19 mouse cellular contexts compared by ENCODE assay signal in genomic region chr8:91371995-91372394, GRCm38 (mm10). TPM values are rescaled to one million over a fixed set of nuclear protein-coding genes. Genes with fewer than 3 reads are reported as not detected.
A peak's percentile ranks its signal among the peaks of the same experiment; 100 is the strongest.
DNase-seq lines count a peak whose midpoint lies in the region; ATAC-seq and TF ChIP-seq lines count a peak whose summit lies in the region.
"Had no signal": no experiment of that assay in that cellular context is flagged by ENCODE, and none has a peak within 500 bp of the region (broad histone marks: within the 10 kb centered on the region; RNA-seq: fewer than 3 reads in every experiment).

No protein-coding gene starts in this region.

- no peak for TF ChIP-seq CTCF in hindbrain, postnatal 0 days (IDR thresholded peaks at IDR 0.05; ENCODE audit: low read depth)

- H3K36me3 ChIP-seq in heart, embryonic 11.5 days (ENCODE audit: control insufficient read depth, insufficient read depth, low read length): no peaks in the 10 kb centered on the region
- H3K36me3 ChIP-seq in hindbrain, postnatal 0 days (ENCODE audit: insufficient read depth, low read length): no peaks in the 10 kb centered on the region
- 0 out of 2 replicates have a peak, but pooled peaks cover 4% of the 10 kb centered on the region for H3K36me3 ChIP-seq in embryonic facial prominence, embryonic 10.5 days (replicated peaks)
- H3K36me3 ChIP-seq: embryonic facial prominence, embryonic 13.5 days; limb, embryonic 15.5 days had no signal

- no peak overlapping the region for H3K9ac ChIP-seq in heart, embryonic 11.5 days (ENCODE audit: low read depth, low read length)
- no peak overlapping the region for H3K9ac ChIP-seq in hindbrain, postnatal 0 days (replicated peaks; ENCODE audit: low read length)
- H3K9ac ChIP-seq: embryonic facial prominence, embryonic 13.5 days; forebrain, postnatal 0 days; limb, embryonic 15.5 days had no signal

- no peak overlapping the region for H3K4me3 ChIP-seq in heart, embryonic 11.5 days (ENCODE audit: low read depth, low read length)
- H3K4me3 ChIP-seq in hindbrain, postnatal 0 days (ENCODE audit: low read length): no peak overlapping the region
- no peak overlapping the region for H3K4me3 ChIP-seq in embryonic facial prominence, embryonic 10.5 days
- H3K4me3 ChIP-seq: embryonic facial prominence, embryonic 13.5 days; limb, embryonic 15.5 days had no signal

- no peaks in the 10 kb centered on the region for H3K27me3 ChIP-seq in heart, embryonic 11.5 days (ENCODE audit: control insufficient read depth, insufficient read depth, low read length)
- no peaks in the 10 kb centered on the region for H3K27me3 ChIP-seq in hindbrain, postnatal 0 days (ENCODE audit: insufficient read depth, low read length)
- 0 out of 2 replicates have a peak, but pooled peaks cover 6% of the 10 kb centered on the region for H3K27me3 ChIP-seq in embryonic facial prominence, embryonic 10.5 days (replicated peaks; ENCODE audit: low read depth, poor library complexity, severe bottlenecking)
- H3K27me3 ChIP-seq: CH12.LX; embryonic facial prominence, embryonic 13.5 days; limb, embryonic 15.5 days had no signal

- intact Hi-C loops in heart, postnatal 14 days (cut with DNase I): no loop called here

- WGBS in heart, embryonic 11.5 days (ENCODE audit: insufficient replicate concordance): 16% methylated on average over 4 of the region's 4 CpGs
- 31% methylated on average over 4 of the region's 4 CpGs for WGBS in hindbrain, postnatal 0 days
- WGBS in embryonic facial prominence, embryonic 10.5 days: 67% methylated on average over 4 of the region's 4 CpGs

- 0 out of 2 replicates have a peak overlapping the region, but pooled peaks have one; percentile 8 for H3K4me2 ChIP-seq in heart, embryonic 11.5 days
- no peak overlapping the region for H3K4me2 ChIP-seq in hindbrain, postnatal 0 days (ENCODE audit: low read depth, low read length)
- H3K4me2 ChIP-seq: embryonic facial prominence, embryonic 13.5 days; limb, embryonic 15.5 days had no signal

- peak; percentile 37 for DNase-seq in cerebellum, adult 9-10 months
- DNase-seq in cerebellum, adult 9-11 months: no peak
- peak; percentile 43 for DNase-seq in gastrocnemius, postnatal 25 days
- DNase-seq in gastrocnemius, postnatal 10 days: no peak
- DNase-seq in heart, postnatal 14 days: peak; percentile 59 to 62
- no peak for DNase-seq in hindbrain, postnatal 0 days (ENCODE audit: low spot score)
- no peak for DNase-seq in embryonic facial prominence, embryonic 10.5 days (ENCODE audit: low spot score)
- DNase-seq: forebrain, postnatal 0 days; kidney, adult 18-20 months; kidney, postnatal 14 days; layer of hippocampus, adult 9-11 months; lung, adult 18-20 months; right cerebral cortex, adult 18-20 months; thymus, postnatal 4 days had no signal

- no peak for ATAC-seq in heart, embryonic 11.5 days (replicated peaks; ENCODE audit: insufficient number of reproducible peaks, low FRiP score, low TSS enrichment)
- no peak for ATAC-seq in hindbrain, postnatal 0 days
- ATAC-seq: forebrain, postnatal 0 days; hindbrain, embryonic 16.5 days had no signal

- no peak overlapping the region for H3K27ac ChIP-seq in heart, embryonic 11.5 days (ENCODE audit: low read depth, low read length)
- H3K27ac ChIP-seq in hindbrain, postnatal 0 days: no peak overlapping the region
- no peak overlapping the region for H3K27ac ChIP-seq in embryonic facial prominence, embryonic 10.5 days (replicated peaks)
- H3K27ac ChIP-seq: limb, embryonic 15.5 days had no signal

- H3K9me3 ChIP-seq in heart, embryonic 11.5 days (replicated peaks; ENCODE audit: control insufficient read depth, low read length): no peaks in the 10 kb centered on the region
- H3K9me3 ChIP-seq in hindbrain, postnatal 0 days (ENCODE audit: low read length): no peaks in the 10 kb centered on the region
- H3K9me3 ChIP-seq in embryonic facial prominence, embryonic 10.5 days: no peaks in the 10 kb centered on the region
- H3K9me3 ChIP-seq: embryonic facial prominence, embryonic 13.5 days; limb, embryonic 15.5 days had no signal

- H3K4me1 ChIP-seq in heart, embryonic 11.5 days (ENCODE audit: control insufficient read depth, insufficient read depth, low read length): peaks cover 66% of the 10 kb centered on the region
- peaks cover 12% of the 10 kb centered on the region; the same call in 1 of the 2 replicates for H3K4me1 ChIP-seq in hindbrain, postnatal 0 days (ENCODE audit: insufficient read depth, low read length)
- peaks cover 57% of the 10 kb centered on the region for H3K4me1 ChIP-seq in embryonic facial prominence, embryonic 10.5 days

RNA-seq across cellular contexts. Expression of gene Fto, which starts 58.7 kb away (rescaled TPM):
- total RNA-seq in gastrocnemius, postnatal 25 days (2021): 10 to 100 TPM; 69.3 to 76.3 TPM
- total RNA-seq in gastrocnemius, postnatal 10 days (2021): 100 to 1,000 TPM; 116 to 125 TPM
- polyA plus RNA-seq in heart, embryonic 11.5 days (2014; fragmentation: Nextera tagmentation; extraction: Ambion mirVana): 70.1 and 81.9 TPM in 2 replicates
- 10 to 100 TPM; 68.6 to 70.4 TPM for total RNA-seq in heart, postnatal 14 days (2021)
- 80.7 and 83.2 TPM in 2 replicates for total RNA-seq in hindbrain, postnatal 0 days (2014; rRNA removed)
- 106 and 122 TPM in 2 replicates for polyA plus RNA-seq in hindbrain, postnatal 0 days (2015; fragmentation: Nextera tagmentation; extraction: Ambion mirVana)
- 95.3 and 98.3 TPM in 2 replicates for polyA plus RNA-seq in embryonic facial prominence, embryonic 10.5 days (2016; fragmentation: Nextera tagmentation; extraction: Ambion mirVana)

RNA-seq across cellular contexts. Expression of gene Rpgrip1l, which starts 58.9 kb away (rescaled TPM):
- total RNA-seq in gastrocnemius, postnatal 25 days (2021): 1 to 10 TPM; 4.1 to 4.9 TPM
- 1 to 10 TPM; 2.6 to 4.5 TPM for total RNA-seq in gastrocnemius, postnatal 10 days (2021)
- polyA plus RNA-seq in heart, embryonic 11.5 days (2014; fragmentation: Nextera tagmentation; extraction: Ambion mirVana): 8.0 and 9.6 TPM in 2 replicates
- total RNA-seq in heart, postnatal 14 days (2021): 1 to 10 TPM; 3.2 to 3.6 TPM
- total RNA-seq in hindbrain, postnatal 0 days (2014; rRNA removed): 5.5 and 6.8 TPM in 2 replicates
- polyA plus RNA-seq in hindbrain, postnatal 0 days (2015; fragmentation: Nextera tagmentation; extraction: Ambion mirVana): 12.1 and 12.7 TPM in 2 replicates
- 11.1 and 11.3 TPM in 2 replicates for polyA plus RNA-seq in embryonic facial prominence, embryonic 10.5 days (2016; fragmentation: Nextera tagmentation; extraction: Ambion mirVana)

Comparison
In these comparisons a context has a peak if more than half of its experiments do, and no peak if none do; other contexts are left out.
1. DNase-seq: peak in cerebellum, adult 9-10 months (single experiment), gastrocnemius, postnatal 25 days (single experiment) and heart, postnatal 14 days (2 of 2); none in cerebellum, adult 9-11 months (single experiment), gastrocnemius, postnatal 10 days (single experiment), hindbrain, postnatal 0 days (single experiment) and embryonic facial prominence, embryonic 10.5 days (single experiment).